In genomic region chr7:25703793-25704494, GRCm38 (mm10) we compare ENCODE assay signal across 11 mouse cellular contexts. TPM values are rescaled to one million over a fixed set of nuclear protein-coding genes. Genes with fewer than 3 reads are reported as not detected.
A peak's percentile ranks its signal among the peaks of the same experiment; 100 is the strongest.
DNase-seq lines count a peak whose midpoint lies in the region; ATAC-seq and TF ChIP-seq lines count a peak whose summit lies in the region.
"Had no signal": no experiment of that assay in that cellular context is flagged by ENCODE, and none has a peak within 500 bp of the region (broad histone marks: within the 10 kb centered on the region; RNA-seq: fewer than 3 reads in every experiment).

No protein-coding gene starts in this region.

- no peak overlapping the region for H3K27ac ChIP-seq in lung, embryonic 14.5 days (ENCODE audit: low read depth)
- H3K27ac ChIP-seq in forebrain, embryonic 16.5 days (ENCODE audit: low read length), result no peak overlapping the region
- no peak overlapping the region for H3K27ac ChIP-seq in hindbrain, embryonic 16.5 days (ENCODE audit: low read depth, low read length)
- H3K27ac ChIP-seq in neural tube, embryonic 12.5 days, result no peak overlapping the region
- H3K27ac ChIP-seq: stomach, embryonic 15.5 days had no signal

- H3K9ac ChIP-seq in lung, embryonic 14.5 days, result no peak overlapping the region
- H3K9ac ChIP-seq in forebrain, embryonic 16.5 days (replicated peaks; ENCODE audit: low read depth, low read length), result no peak overlapping the region
- no peak overlapping the region for H3K9ac ChIP-seq in hindbrain, embryonic 16.5 days (ENCODE audit: low read depth, low read length)
- no peak overlapping the region for H3K9ac ChIP-seq in neural tube, embryonic 12.5 days
- H3K9ac ChIP-seq: stomach, embryonic 15.5 days had no signal

- H3K4me2 ChIP-seq in lung, embryonic 14.5 days, result peak overlapping the region; percentile 51; the same call in 1 of the 2 replicates
- H3K4me2 ChIP-seq in forebrain, embryonic 16.5 days (ENCODE audit: low read length), result peak overlapping the region; percentile 62; the same call in 1 of the 2 replicates
- H3K4me2 ChIP-seq in hindbrain, embryonic 16.5 days (ENCODE audit: low read length), result peak overlapping the region; percentile 67
- peak overlapping the region; percentile 68 for H3K4me2 ChIP-seq in neural tube, embryonic 12.5 days (replicated peaks)

- H3K36me3 ChIP-seq in lung, embryonic 14.5 days (ENCODE audit: insufficient read depth), result no peaks in the 10 kb centered on the region
- H3K36me3 ChIP-seq in forebrain, embryonic 16.5 days (ENCODE audit: control insufficient read depth, insufficient read depth), result no peaks in the 10 kb centered on the region
- H3K36me3 ChIP-seq in hindbrain, embryonic 16.5 days (ENCODE audit: control insufficient read depth, insufficient read depth, low read length), result no peaks in the 10 kb centered on the region
- no peaks in the 10 kb centered on the region for H3K36me3 ChIP-seq in neural tube, embryonic 12.5 days
- H3K36me3 ChIP-seq: stomach, embryonic 15.5 days had no signal

- no peak for DNase-seq in lung, embryonic 14.5 days
- no peak for DNase-seq in lung, postnatal 36 days
- no peak for DNase-seq in cerebellum, postnatal 4 days (ENCODE audit: low spot score in 2 of 2)
- no peak for DNase-seq in lung, adult 2 months
- no peak for DNase-seq in frontal cortex, postnatal 36 days (ENCODE audit: low spot score in 2 of 2)
- DNase-seq: cerebellum, adult 11-12 months had no signal

- H3K9me3 ChIP-seq in lung, embryonic 14.5 days (ENCODE audit: low read depth, low read length), result no peaks in the 10 kb centered on the region
- H3K9me3 ChIP-seq in forebrain, embryonic 16.5 days (ENCODE audit: control insufficient read depth, low read length), result peaks cover 5% of the 10 kb centered on the region
- H3K9me3 ChIP-seq in hindbrain, embryonic 16.5 days (ENCODE audit: control insufficient read depth, low read length), result no peaks in the 10 kb centered on the region
- H3K9me3 ChIP-seq in neural tube, embryonic 12.5 days, result no peaks in the 10 kb centered on the region; the same call in 1 of the 2 replicates
- H3K9me3 ChIP-seq: stomach, embryonic 15.5 days had no signal

- 28% methylated on average over 10 of the region's 10 CpGs for WGBS in lung, embryonic 14.5 days
- 23% methylated on average over 10 of the region's 10 CpGs for WGBS in forebrain, embryonic 16.5 days
- whole genome bisulfite sequencing in hindbrain, embryonic 16.5 days, result 18% methylated on average over 10 of the region's 10 CpGs
- WGBS in neural tube, embryonic 12.5 days, result 19% methylated on average over 10 of the region's 10 CpGs
- WGBS in lung, adult 2 months, result 62% methylated on average over 10 of the region's 10 CpGs

- TF ChIP-seq POLR2A in lung, adult 2 months (IDR thresholded peaks at IDR 0.05; ENCODE audit: borderline replicate concordance, extremely low read depth, low read depth, low read length), result no peak

- no peak overlapping the region for H3K4me3 ChIP-seq in lung, embryonic 14.5 days (ENCODE audit: low read depth, low read length)
- no peak overlapping the region for H3K4me3 ChIP-seq in forebrain, embryonic 16.5 days (replicated peaks; ENCODE audit: low read length)
- H3K4me3 ChIP-seq in hindbrain, embryonic 16.5 days (ENCODE audit: low read length), result peak overlapping the region; percentile 41; the same call in 1 of the 2 replicates
- peak overlapping the region; percentile 0; the same call in 1 of the 2 replicates for H3K4me3 ChIP-seq in neural tube, embryonic 12.5 days
- H3K4me3 ChIP-seq in lung, adult 2 months (replicated peaks; ENCODE audit: extremely low read depth, low read depth, low read length), result no peak overlapping the region

- no peak for TF ChIP-seq CTCF in lung, embryonic 14.5 days (IDR thresholded peaks at IDR 0.05; ENCODE audit: low read depth)
- no peak for TF ChIP-seq CTCF in lung, adult 2 months (IDR thresholded peaks at IDR 0.05; ENCODE audit: insufficient read depth, low read length)

- peaks cover 4% of the 10 kb centered on the region; the same call in 1 of the 2 replicates for H3K27me3 ChIP-seq in lung, embryonic 14.5 days (ENCODE audit: insufficient read depth, low read length)
- 0 out of 2 replicates have a peak, but pooled peaks cover 5% of the 10 kb centered on the region for H3K27me3 ChIP-seq in forebrain, embryonic 16.5 days (replicated peaks; ENCODE audit: control insufficient read depth, insufficient read depth, low read length)
- H3K27me3 ChIP-seq in hindbrain, embryonic 16.5 days (replicated peaks; ENCODE audit: control insufficient read depth, insufficient read depth, low read length), result no peaks in the 10 kb centered on the region
- H3K27me3 ChIP-seq in neural tube, embryonic 12.5 days (replicated peaks), result peaks cover 4% of the 10 kb centered on the region
- H3K27me3 ChIP-seq: Patski; stomach, embryonic 15.5 days had no signal

- peaks cover 11% of the 10 kb centered on the region for H3K4me1 ChIP-seq in lung, embryonic 14.5 days (ENCODE audit: insufficient read depth)
- H3K4me1 ChIP-seq in forebrain, embryonic 16.5 days (replicated peaks; ENCODE audit: control insufficient read depth, insufficient read depth, low read length), result peaks cover 6% of the 10 kb centered on the region
- H3K4me1 ChIP-seq in hindbrain, embryonic 16.5 days (ENCODE audit: control insufficient read depth, insufficient read depth, low read depth, low read length), result peaks cover 3% of the 10 kb centered on the region; the same call in 1 of the 2 replicates
- peaks cover 17% of the 10 kb centered on the region for H3K4me1 ChIP-seq in neural tube, embryonic 12.5 days
- peaks cover 18% of the 10 kb centered on the region for H3K4me1 ChIP-seq in lung, adult 2 months (ENCODE audit: control insufficient read depth, insufficient read depth, low read length)

- no peak for ATAC-seq in lung, embryonic 14.5 days (ENCODE audit: insufficient read depth)
- no peak for ATAC-seq in forebrain, embryonic 16.5 days
- peak; percentile 15; the same call in 1 of the 2 replicates for ATAC-seq in hindbrain, embryonic 16.5 days
- ATAC-seq in neural tube, embryonic 12.5 days (ENCODE audit: low FRiP score, low read depth), result 0 out of 2 replicates have a peak, but pooled peaks have one; percentile 23
- ATAC-seq: Patski had no signal

RNA-seq across cellular contexts. Expression of gene Ccdc97, which starts 14.9 kb away (rescaled TPM):
- polyA plus RNA-seq in lung, embryonic 14.5 days (2014; fragmentation: Nextera tagmentation; extraction: Ambion mirVana), result 28.6 and 29.4 TPM in 2 replicates
- polyA plus RNA-seq in forebrain, embryonic 16.5 days (2015; fragmentation: Nextera tagmentation; extraction: Ambion mirVana), result 29.5 and 33.7 TPM in 2 replicates
- 29.3 and 40.1 TPM in 2 replicates for polyA plus RNA-seq in hindbrain, embryonic 16.5 days (2015; fragmentation: Nextera tagmentation; extraction: Ambion mirVana)
- polyA plus RNA-seq in neural tube, embryonic 12.5 days (2016; fragmentation: Nextera tagmentation; extraction: Ambion mirVana), result 31.3 and 34.0 TPM in 2 replicates
- polyA plus RNA-seq in lung, adult 2 months (2012; rRNA removed), result 60.0 and 69.2 TPM in 2 replicates

RNA-seq across cellular contexts. Expression of gene Tgfb1, which starts 17.1 kb away (rescaled TPM):
- 4.0 and 4.1 TPM in 2 replicates for polyA plus RNA-seq in lung, embryonic 14.5 days (2014; fragmentation: Nextera tagmentation; extraction: Ambion mirVana)
- 0.54 and 0.93 TPM in 2 replicates for polyA plus RNA-seq in forebrain, embryonic 16.5 days (2015; fragmentation: Nextera tagmentation; extraction: Ambion mirVana)
- 0.63 and 1.2 TPM in 2 replicates for polyA plus RNA-seq in hindbrain, embryonic 16.5 days (2015; fragmentation: Nextera tagmentation; extraction: Ambion mirVana)
- polyA plus RNA-seq in neural tube, embryonic 12.5 days (2016; fragmentation: Nextera tagmentation; extraction: Ambion mirVana), result 2.4 and 2.6 TPM in 2 replicates
- 68.3 and 71.1 TPM in 2 replicates for polyA plus RNA-seq in lung, adult 2 months (2012; rRNA removed)

RNA-seq across cellular contexts. Expression of gene B9d2, which starts 23.4 kb away (rescaled TPM):
- 25.1 and 27.6 TPM in 2 replicates for polyA plus RNA-seq in lung, embryonic 14.5 days (2014; fragmentation: Nextera tagmentation; extraction: Ambion mirVana)
- polyA plus RNA-seq in forebrain, embryonic 16.5 days (2015; fragmentation: Nextera tagmentation; extraction: Ambion mirVana), result 35.6 and 41.3 TPM in 2 replicates
- polyA plus RNA-seq in hindbrain, embryonic 16.5 days (2015; fragmentation: Nextera tagmentation; extraction: Ambion mirVana), result 48.4 and 49.8 TPM in 2 replicates
- 34.8 and 35.7 TPM in 2 replicates for polyA plus RNA-seq in neural tube, embryonic 12.5 days (2016; fragmentation: Nextera tagmentation; extraction: Ambion mirVana)
- 51.7 and 53.4 TPM in 2 replicates for polyA plus RNA-seq in lung, adult 2 months (2012; rRNA removed)

RNA-seq across cellular contexts. Expression of gene Tmem91, which starts 29.0 kb away (rescaled TPM):
- polyA plus RNA-seq in lung, embryonic 14.5 days (2014; fragmentation: Nextera tagmentation; extraction: Ambion mirVana), result 1.6 and 2.8 TPM in 2 replicates
- polyA plus RNA-seq in forebrain, embryonic 16.5 days (2015; fragmentation: Nextera tagmentation; extraction: Ambion mirVana), result 13.5 and 28.3 TPM in 2 replicates
- polyA plus RNA-seq in hindbrain, embryonic 16.5 days (2015; fragmentation: Nextera tagmentation; extraction: Ambion mirVana), result 101 and 129 TPM in 2 replicates
- polyA plus RNA-seq in neural tube, embryonic 12.5 days (2016; fragmentation: Nextera tagmentation; extraction: Ambion mirVana), result 3.4 and 5.7 TPM in 2 replicates
- 0.37 and 0.86 TPM in 2 replicates for polyA plus RNA-seq in lung, adult 2 months (2012; rRNA removed)

RNA-seq across cellular contexts. Expression of gene Exosc5, which starts 45.0 kb away (rescaled TPM):
- 72.3 and 79.7 TPM in 2 replicates for polyA plus RNA-seq in lung, embryonic 14.5 days (2014; fragmentation: Nextera tagmentation; extraction: Ambion mirVana)
- 46.5 and 48.3 TPM in 2 replicates for polyA plus RNA-seq in forebrain, embryonic 16.5 days (2015; fragmentation: Nextera tagmentation; extraction: Ambion mirVana)
- 39.5 and 42.9 TPM in 2 replicates for polyA plus RNA-seq in hindbrain, embryonic 16.5 days (2015; fragmentation: Nextera tagmentation; extraction: Ambion mirVana)
- 54.7 and 55.2 TPM in 2 replicates for polyA plus RNA-seq in neural tube, embryonic 12.5 days (2016; fragmentation: Nextera tagmentation; extraction: Ambion mirVana)
- polyA plus RNA-seq in lung, adult 2 months (2012; rRNA removed), result 53.1 and 60.8 TPM in 2 replicates

Comparison
In these comparisons a context has a peak if more than half of its experiments do, and no peak if none do; other contexts are left out.
1. RNA of gene Tgfb1, which starts 17.1 kb away (polyA plus RNA-seq): 68.3 to 71.1 TPM in lung, adult 2 months; 4.0 to 4.1 TPM in lung, embryonic 14.5 days, 2.4 to 2.6 TPM in neural tube, embryonic 12.5 days, 0.63 to 1.2 TPM in hindbrain, embryonic 16.5 days and 0.54 to 0.93 TPM in forebrain, embryonic 16.5 days; every median in the first group is over 10 times any median in the second.
2. ATAC-seq: peak in hindbrain, embryonic 16.5 days (single experiment) and neural tube, embryonic 12.5 days (single experiment); none in lung, embryonic 14.5 days (single experiment) and forebrain, embryonic 16.5 days (single experiment).
3. H3K4me3 ChIP-seq: peak in hindbrain, embryonic 16.5 days (single experiment) and neural tube, embryonic 12.5 days (single experiment); none in lung, embryonic 14.5 days (single experiment), forebrain, embryonic 16.5 days (single experiment) and lung, adult 2 months (single experiment).
4. Peak in every context shown above with its lines, with median percentiles within 50 percentile points of each other: H3K4me2 ChIP-seq.